Mouse (Mus musculus): ENCODE results near the gene Bnipl. TPM values are rescaled to one million over a fixed set of nuclear protein-coding genes. Genes with fewer than 3 reads are reported as not detected.
A peak's percentile ranks its signal among the peaks of the same experiment; 100 is the strongest.

Bnipl gene
- polyA plus RNA-seq, 1 experiment = 13.3 TPM

GRCm38 (mm10) chr3:95282381-95282864 lies 31.4 kb upstream of the Bnipl start:
- DNase-seq = peak; percentile 67
- WGBS = under 1% methylated on average over 11 of the region's 11 CpGs
- Histone ChIP-seq H3K4me1 (ENCODE audit: control insufficient read depth, insufficient read depth, low read length) (peaks cover 6% of the 10 kb centered on the region; the same call in 1 of the 2 replicates), H3K4me3 (replicated peaks; ENCODE audit: extremely low read depth, low read depth, low read length) (peak overlapping the region; percentile 88)
- TF ChIP-seq CTCF (IDR thresholded peaks at IDR 0.05; ENCODE audit: insufficient read depth, low read length) (no peak), POLR2A (IDR thresholded peaks at IDR 0.05; ENCODE audit: borderline replicate concordance, extremely low read depth, low read depth, low read length) (no peak; the same call in 1 of the 2 replicates)

GRCm38 (mm10) chr3:95281216-95282126 lies 30.5 kb upstream of the Bnipl start, which contains the start of the genes Mindy1 and Prune1:
Gene Mindy1 (plus strand): TSS chr3:95281345.
Gene Prune1 (minus strand): TSS chr3:95282076.
- TF ChIP-seq CTCF (IDR thresholded peaks at IDR 0.05; ENCODE audit: insufficient read depth, low read length) = no peak
- peak; percentile 54; the same call in 1 of the 2 replicates for TF ChIP-seq POLR2A (IDR thresholded peaks at IDR 0.05; ENCODE audit: borderline replicate concordance, extremely low read depth, low read depth, low read length)
- under 1% methylated on average over 53 of the region's 53 CpGs for WGBS
- Histone ChIP-seq H3K4me3 (replicated peaks; ENCODE audit: extremely low read depth, low read depth, low read length) (peak within 1 kb of the TSS; percentile 88), H3K4me1 (ENCODE audit: control insufficient read depth, insufficient read depth, low read length) (peaks cover 6% of the 10 kb centered on the region; the same call in 1 of the 2 replicates)
- peak; percentile 96 for DNase-seq

- H3K4me1 ChIP-seq (ENCODE audit: control insufficient read depth, insufficient read depth, low read length) = peaks cover 6% of the 10 kb centered on the region; the same call in 1 of the 2 replicates
- peak overlapping the region; percentile 84 for H3K4me3 ChIP-seq (replicated peaks; ENCODE audit: extremely low read depth, low read depth, low read length)
- no peak for TF ChIP-seq CTCF (IDR thresholded peaks at IDR 0.05; ENCODE audit: insufficient read depth, low read length)
- no peak for TF ChIP-seq POLR2A (IDR thresholded peaks at IDR 0.05; ENCODE audit: borderline replicate concordance, extremely low read depth, low read depth, low read length)
- no peak for DNase-seq
- WGBS = 6% methylated on average over 8 of the region's 8 CpGs
Measured at GRCm38 (mm10) chr3:95280747-95281146, 29.8 kb upstream of the Bnipl start.

GRCm38 (mm10) chr3:95277149-95277551 lies 26.2 kb upstream of the Bnipl start:
- H3K4me1 ChIP-seq (ENCODE audit: control insufficient read depth, insufficient read depth, low read length) = peaks cover 3% of the 10 kb centered on the region; the same call in 1 of the 2 replicates
- TF ChIP-seq POLR2A (IDR thresholded peaks at IDR 0.05; ENCODE audit: borderline replicate concordance, extremely low read depth, low read depth, low read length) (no peak), CTCF (IDR thresholded peaks at IDR 0.05; ENCODE audit: insufficient read depth, low read length) (no peak)
- 38% methylated on average over 1 of the region's 1 CpGs for WGBS
- H3K4me3 ChIP-seq (replicated peaks; ENCODE audit: extremely low read depth, low read depth, low read length) = no peak overlapping the region
- DNase-seq = no peak

GRCm38 (mm10) chr3:95276428-95276934 lies 25.5 kb upstream of the Bnipl start:
- 58% methylated on average over 5 of the region's 5 CpGs for WGBS
- H3K4me3 ChIP-seq (replicated peaks; ENCODE audit: extremely low read depth, low read depth, low read length) = no peak overlapping the region

GRCm38 (mm10) chr3:95275161-95275560 lies 24.2 kb upstream of the Bnipl start:
- Histone ChIP-seq H3K4me3 (replicated peaks; ENCODE audit: extremely low read depth, low read depth, low read length) (no peak overlapping the region), H3K4me1 (ENCODE audit: control insufficient read depth, insufficient read depth, low read length) (no peaks in the 10 kb centered on the region; the same call in 1 of the 2 replicates)
- WGBS = 66% methylated on average over 6 of the region's 6 CpGs
- TF ChIP-seq CTCF (IDR thresholded peaks at IDR 0.05; ENCODE audit: insufficient read depth, low read length) (no peak), POLR2A (IDR thresholded peaks at IDR 0.05; ENCODE audit: borderline replicate concordance, extremely low read depth, low read depth, low read length) (no peak)
- no peak for DNase-seq

More at GRCm38 (mm10) chr3:95276428-95276934, 25.5 kb upstream of the Bnipl start:
- H3K4me1 ChIP-seq (ENCODE audit: control insufficient read depth, insufficient read depth, low read length) = peaks cover 3% of the 10 kb centered on the region; the same call in 1 of the 2 replicates
- TF ChIP-seq POLR2A (IDR thresholded peaks at IDR 0.05; ENCODE audit: borderline replicate concordance, extremely low read depth, low read depth, low read length) (no peak), CTCF (IDR thresholded peaks at IDR 0.05; ENCODE audit: insufficient read depth, low read length) (no peak)
- no peak for DNase-seq

GRCm38 (mm10) chr3:95274453-95274852 lies 23.5 kb upstream of the Bnipl start:
- 95% methylated on average over 4 of the region's 4 CpGs for WGBS
- TF ChIP-seq CTCF (IDR thresholded peaks at IDR 0.05; ENCODE audit: insufficient read depth, low read length) = no peak
- TF ChIP-seq POLR2A (IDR thresholded peaks at IDR 0.05; ENCODE audit: borderline replicate concordance, extremely low read depth, low read depth, low read length) = no peak
- Histone ChIP-seq H3K4me3 (replicated peaks; ENCODE audit: extremely low read depth, low read depth, low read length) (no peak overlapping the region), H3K4me1 (ENCODE audit: control insufficient read depth, insufficient read depth, low read length) (no peaks in the 10 kb centered on the region; the same call in 1 of the 2 replicates)
- no peak for DNase-seq

- WGBS = 91% methylated on average over 4 of the region's 5 CpGs
- no peak for DNase-seq
- H3K4me3 ChIP-seq (replicated peaks; ENCODE audit: extremely low read depth, low read depth, low read length) = no peak overlapping the region
Measured at GRCm38 (mm10) chr3:95273471-95273870, 22.5 kb upstream of the Bnipl start.

GRCm38 (mm10) chr3:95270766-95271364 lies 19.9 kb upstream of the Bnipl start:
- no peaks in the 10 kb centered on the region for H3K4me1 ChIP-seq (ENCODE audit: control insufficient read depth, insufficient read depth, low read length)
- no peak overlapping the region for H3K4me3 ChIP-seq (replicated peaks; ENCODE audit: extremely low read depth, low read depth, low read length)
- 84% methylated on average over 12 of the region's 12 CpGs for WGBS
- no peak for DNase-seq
- TF ChIP-seq POLR2A (IDR thresholded peaks at IDR 0.05; ENCODE audit: borderline replicate concordance, extremely low read depth, low read depth, low read length) (no peak), CTCF (IDR thresholded peaks at IDR 0.05; ENCODE audit: insufficient read depth, low read length) (no peak)

More at GRCm38 (mm10) chr3:95273471-95273870, 22.5 kb upstream of the Bnipl start:
- TF ChIP-seq CTCF (IDR thresholded peaks at IDR 0.05; ENCODE audit: insufficient read depth, low read length) (no peak), POLR2A (IDR thresholded peaks at IDR 0.05; ENCODE audit: borderline replicate concordance, extremely low read depth, low read depth, low read length) (no peak)
- H3K4me1 ChIP-seq (ENCODE audit: control insufficient read depth, insufficient read depth, low read length) = no peaks in the 10 kb centered on the region; the same call in 1 of the 2 replicates

Data from lung, adult 2 months (tissue).